Mouse (Mus musculus): ENCODE results near the gene Ncam1.

Gene Ncam1

DNA sequence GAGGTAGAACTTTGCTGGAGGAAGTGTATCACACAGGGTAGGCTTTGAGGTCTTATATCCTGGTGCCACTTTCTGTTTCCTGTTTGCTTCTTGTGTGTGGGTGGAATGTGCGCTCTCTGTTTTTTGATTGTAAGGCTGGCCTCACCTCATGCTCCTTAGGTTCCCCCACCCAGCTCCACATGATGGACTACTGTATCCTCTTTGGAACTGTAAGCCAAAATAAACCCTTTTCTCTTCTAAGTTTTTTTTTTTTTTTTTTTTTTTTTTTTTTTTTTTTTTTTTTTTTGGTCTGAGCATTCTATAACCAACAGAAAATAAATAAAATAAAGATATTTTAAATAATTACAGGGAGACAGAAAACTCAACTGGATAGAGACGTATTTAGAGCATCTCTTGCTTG lies 239.8 kb downstream of the Ncam1 start:
- ChIA-PET CTCF (interaction anchor here in 2 of 4 experiments (0.6 to 1.5 kb wide), 4 partner anchors 11 to 30 kb away, joined by 3 to 10 read pairs (median 6); no protein-coding TSS in a partner anchor), POLR2A (interaction anchor here in 1 of 4 experiments (0.7 kb wide), 1 partner anchor 548 kb away, joined by 4 read pairs; no protein-coding TSS in a partner anchor)

DNA sequence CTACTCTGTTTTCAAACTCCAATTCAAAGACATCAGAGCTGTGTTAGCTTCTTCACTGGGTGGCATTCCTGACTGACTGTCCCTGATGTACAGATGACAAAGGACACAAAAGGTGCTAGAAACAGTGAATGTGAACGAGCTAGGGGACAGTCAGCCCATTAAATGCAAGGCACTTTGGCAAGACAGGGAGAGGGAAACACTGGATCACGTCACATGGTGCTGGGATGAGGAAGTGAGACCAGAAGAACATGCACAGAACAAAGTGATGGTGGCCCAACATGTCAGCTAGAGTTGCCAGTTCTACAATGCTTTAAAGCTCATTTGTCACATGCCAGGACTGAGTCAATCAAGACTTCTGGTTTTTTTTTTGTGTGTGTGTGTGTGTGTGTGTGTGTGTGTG lies 247.4 kb downstream of the Ncam1 start:
- ChIA-PET POLR2A (interaction anchor here in 3 of 4 experiments (0.6 to 3.4 kb wide), 6 partner anchors 15 to 784 kb away, joined by 3 to 8 read pairs (median 3); no protein-coding TSS in a partner anchor), CTCF (interaction anchor here in 1 of 4 experiments (0.7 kb wide), 1 partner anchor 422 kb away, joined by 4 read pairs; no protein-coding TSS in a partner anchor)

DNA sequence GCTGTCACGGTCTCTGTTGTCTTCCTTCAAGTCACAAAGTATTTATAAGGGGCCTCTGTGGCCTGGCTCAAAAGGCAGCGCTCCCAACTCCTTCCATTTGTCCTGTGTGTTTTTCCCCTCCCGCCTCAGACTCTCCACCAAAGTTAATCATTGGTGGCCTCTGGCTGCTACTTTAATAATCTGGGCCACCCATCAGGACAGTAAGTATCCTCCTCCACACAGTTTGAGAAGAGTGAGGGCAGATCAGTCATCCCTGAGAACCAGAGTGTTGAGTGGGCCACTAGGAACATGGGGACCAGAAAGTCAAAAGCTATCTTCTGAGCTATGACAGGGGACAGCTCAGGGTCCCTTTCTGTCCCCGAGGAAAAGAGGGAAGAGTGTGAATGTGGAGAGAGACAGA lies 256.1 kb downstream of the Ncam1 start:
- CTCF ChIA-PET = interaction anchor here in 1 of 4 experiments (0.6 to 0.7 kb wide), 2 partner anchors 13 to 444 kb away, joined by 3 read pairs; no protein-coding TSS in a partner anchor
- POLR2A ChIA-PET = interaction anchor here in 1 of 4 experiments (0.9 kb wide), 1 partner anchor 13 kb away, joined by 3 read pairs; no protein-coding TSS in a partner anchor

DNA sequence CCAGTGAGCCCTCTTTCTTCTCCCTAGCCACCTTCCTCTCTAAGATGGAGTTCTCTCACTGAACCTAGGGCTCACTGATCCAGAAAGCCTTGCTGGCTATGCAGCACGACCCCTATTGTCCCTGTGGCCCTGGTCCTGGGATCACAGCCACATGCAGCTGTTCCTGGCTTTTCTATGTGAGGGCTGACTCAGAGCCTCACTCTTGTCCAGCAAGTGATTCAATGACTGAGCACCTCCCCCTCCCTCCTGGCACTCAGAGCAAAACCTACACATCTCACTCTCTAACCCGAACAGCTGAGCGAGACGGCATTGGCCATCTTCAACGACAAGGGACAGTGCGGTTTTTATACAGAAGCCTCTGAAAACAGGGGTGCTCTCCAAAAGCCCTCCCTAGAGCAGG lies 260.9 kb downstream of the Ncam1 start:
- CTCF ChIA-PET = interaction anchor here in 1 of 4 experiments (0.5 to 0.6 kb wide), 2 partner anchors 129 to 234 kb away, joined by 3 read pairs; no protein-coding TSS in a partner anchor
- POLR2A ChIA-PET = interaction anchor here in 2 of 4 experiments (1.0 to 1.4 kb wide), 2 partner anchors 9 to 533 kb away, joined by 3 to 4 read pairs; no protein-coding TSS in a partner anchor

DNA sequence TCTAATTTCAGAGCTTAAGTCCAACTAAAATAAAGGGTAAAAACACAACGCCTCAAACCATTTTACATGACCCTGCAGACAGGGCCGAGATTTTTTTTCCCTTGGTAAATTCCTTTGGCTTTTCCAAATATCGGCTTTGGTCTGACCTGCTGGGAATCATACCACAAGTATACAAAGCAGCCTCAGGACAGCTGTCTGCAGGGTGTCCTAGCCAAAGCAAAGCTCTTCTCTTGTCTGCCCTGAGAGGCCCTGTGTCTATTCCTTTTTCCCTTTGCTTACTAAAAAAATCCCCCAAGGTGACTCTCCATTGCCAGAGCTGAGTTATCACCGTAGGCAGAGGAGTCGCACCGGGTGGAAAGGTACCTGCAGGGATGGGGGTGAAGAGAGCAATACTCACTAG lies 262.1 kb downstream of the Ncam1 start:
- ChIA-PET CTCF (interaction anchor here in 1 of 4 experiments (0.6 kb wide), 1 partner anchor 152 kb away, joined by 4 read pairs; no protein-coding TSS in a partner anchor), POLR2A (interaction anchor here in 3 of 4 experiments (0.5 to 1.4 kb wide), 4 partner anchors 8 to 137 kb away, joined by 3 to 7 read pairs (median 4); no protein-coding TSS in a partner anchor)

DNA sequence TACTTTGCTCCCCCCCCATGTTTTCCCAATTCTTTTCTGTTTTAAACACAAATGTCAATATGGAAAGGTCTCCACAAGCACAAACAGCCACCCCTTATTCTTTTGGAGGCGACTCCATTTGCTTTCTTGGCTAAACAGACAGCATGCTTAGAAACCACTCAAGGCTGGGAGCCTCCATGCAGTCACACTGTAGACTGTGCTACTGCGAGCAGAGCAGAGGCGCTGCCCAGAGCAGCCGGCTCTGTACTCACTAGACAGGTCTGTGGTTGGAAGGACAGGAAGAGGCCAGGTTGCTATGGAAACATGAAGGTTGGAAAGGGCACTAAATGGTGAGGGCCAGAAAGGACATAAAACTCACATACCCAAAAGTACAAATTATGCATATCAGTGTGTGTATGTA lies 263.8 kb downstream of the Ncam1 start:
- ChIA-PET POLR2A (interaction anchor here in 1 of 4 experiments (1.3 kb wide), 1 partner anchor 264 kb away, joined by 4 read pairs; the partner anchor contains the start of gene Ncam1), CTCF (interaction anchor here in 1 of 4 experiments (0.6 kb wide), 1 partner anchor 1097 kb away, joined by 3 read pairs; no protein-coding TSS in a partner anchor)

DNA sequence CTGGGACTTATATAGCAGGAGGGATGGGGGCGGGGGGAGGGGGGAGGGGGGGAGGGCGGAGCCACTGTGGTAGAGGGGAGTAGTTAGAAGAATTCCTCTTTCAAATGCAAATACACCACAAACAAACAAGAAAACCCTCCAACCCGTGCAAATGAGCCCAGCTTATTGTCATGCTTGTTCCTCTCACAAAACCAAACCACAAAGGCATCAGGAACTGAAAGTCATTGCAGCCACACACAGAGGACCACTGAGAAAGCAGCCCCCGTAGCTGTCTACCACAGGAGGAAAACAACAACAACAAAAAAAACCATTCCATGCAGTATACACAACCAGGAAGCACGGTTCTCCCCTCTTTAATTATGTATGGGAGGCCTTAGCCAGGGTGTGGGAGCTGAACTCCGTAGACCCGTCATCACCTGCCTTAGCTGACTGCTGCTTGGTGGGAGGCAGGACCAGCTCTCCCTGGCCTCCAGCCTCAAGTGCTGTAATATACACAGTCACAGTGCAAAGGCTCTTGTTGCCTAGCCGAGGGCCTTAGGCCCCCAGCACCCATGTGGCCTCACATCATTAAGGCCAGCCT lies 264.7 kb downstream of the Ncam1 start:
- CTCF ChIA-PET = interaction anchor here (0.5 to 1.4 kb wide), 12 partner anchors 25 to 1194 kb away, joined by 3 to 10 read pairs (median 3); partner anchors contain the start of gene Pts (in 1 of the 4)
- POLR2A ChIA-PET = interaction anchor here (0.6 to 1.7 kb wide), 22 partner anchors 11 to 994 kb away, joined by 3 to 15 read pairs (median 3); partner anchors contain the start of genes Drd2 (in 1 of the 4), Ncam1 (in 1 of the 4), Pts (in 1 of the 4) and Ttc12 (in 1 of the 4)

DNA sequence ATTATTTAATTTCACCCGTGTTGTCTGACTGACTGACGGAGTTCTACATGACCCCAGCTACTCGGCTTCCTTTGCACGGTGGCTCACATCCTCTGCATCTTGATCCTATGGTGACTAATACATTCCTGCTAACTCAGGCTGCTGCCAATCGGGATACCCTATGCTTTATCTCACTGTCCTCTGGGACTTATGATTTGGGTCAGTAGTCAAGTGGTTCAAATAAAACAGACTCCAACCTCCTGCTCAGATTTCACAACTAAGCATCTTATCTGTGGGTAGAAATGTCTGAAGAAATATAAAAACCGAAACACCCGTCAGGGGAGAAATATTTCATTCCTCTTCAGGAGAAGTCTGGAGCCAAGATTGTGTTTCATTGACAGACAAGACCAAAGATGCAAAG lies 265.3 kb downstream of the Ncam1 start:
- CTCF ChIA-PET = interaction anchor here in 2 of 4 experiments (0.6 to 1.4 kb wide), 5 partner anchors 26 to 995 kb away, joined by 3 to 10 read pairs (median 5); partner anchors contain the start of gene Pts (in 1 of the 2)
- POLR2A ChIA-PET = interaction anchor here in 3 of 4 experiments (0.6 to 1.7 kb wide), 16 partner anchors 11 to 995 kb away, joined by 3 to 15 read pairs (median 3); partner anchors contain the start of genes Drd2 (in 1 of the 3), Ncam1 (in 1 of the 3), Pts (in 1 of the 3) and Ttc12 (in 1 of the 3)

DNA sequence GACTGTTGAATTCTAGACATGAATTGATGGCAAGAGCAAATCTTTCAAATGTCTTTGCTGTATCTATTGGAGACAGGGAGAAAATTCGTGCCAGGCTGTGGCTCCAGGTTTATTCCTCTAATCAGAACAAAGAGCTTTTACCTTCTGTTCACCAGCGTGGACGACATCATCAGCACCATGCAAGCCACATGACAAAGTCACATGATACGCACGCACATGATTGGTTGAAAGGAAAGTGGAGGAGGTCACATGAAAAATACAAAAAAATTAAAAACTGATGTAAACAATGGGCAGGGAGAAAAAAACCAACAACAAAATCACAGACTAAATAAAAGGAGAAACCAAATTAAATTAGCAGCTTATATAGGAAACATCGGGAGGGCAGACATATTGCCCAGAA lies 266.9 kb downstream of the Ncam1 start:
- ChIA-PET POLR2A (no interaction called here), CTCF (no interaction called here)

DNA sequence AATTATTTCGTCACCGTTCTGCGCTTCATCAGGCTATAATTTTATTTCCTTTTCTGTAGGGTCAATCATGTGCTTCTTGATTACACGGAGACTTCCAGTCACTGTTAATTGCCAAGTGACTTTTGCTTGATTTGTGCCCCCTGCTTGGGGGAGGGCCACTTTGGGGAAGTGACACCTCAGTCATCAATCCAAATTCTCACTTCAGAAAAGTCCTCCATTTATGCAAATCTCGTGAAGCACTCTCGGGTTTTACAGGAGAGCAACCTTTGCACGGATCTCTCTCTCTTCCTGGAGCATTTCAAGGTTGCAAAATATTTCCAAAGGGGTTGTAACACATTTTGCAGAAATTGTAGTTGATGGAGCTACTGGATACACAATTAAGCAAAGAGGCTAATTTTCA lies 267.5 kb downstream of the Ncam1 start:
- ChIA-PET POLR2A (interaction anchor here in 1 of 4 experiments (1.0 kb wide), 1 partner anchor 39 kb away, joined by 3 read pairs; no protein-coding TSS in a partner anchor), CTCF (interaction anchor here in 1 of 4 experiments (0.6 kb wide), 1 partner anchor 1220 kb away, joined by 3 read pairs; no protein-coding TSS in a partner anchor)

DNA sequence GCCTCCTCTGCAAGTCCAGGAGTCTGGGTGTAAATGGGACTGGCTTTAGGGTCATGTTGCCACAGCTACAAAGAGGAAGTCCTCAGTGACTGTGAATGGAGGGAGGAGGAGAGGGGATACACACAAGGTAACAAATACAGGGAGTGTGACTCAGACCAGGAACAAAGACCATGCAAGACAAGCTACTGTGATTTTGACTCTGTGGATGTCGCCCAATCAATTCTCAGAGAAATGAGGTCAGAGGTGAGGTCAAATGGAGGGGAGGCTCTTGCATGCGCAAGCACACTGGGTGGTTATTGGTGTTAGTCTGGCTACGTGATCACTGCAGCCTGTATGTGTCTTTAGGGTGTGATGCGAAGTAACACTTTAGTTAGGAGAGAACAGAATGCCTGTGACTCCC lies 268.0 kb downstream of the Ncam1 start:
- POLR2A ChIA-PET = interaction anchor here in 1 of 4 experiments (1.0 kb wide), 1 partner anchor 40 kb away, joined by 3 read pairs; no protein-coding TSS in a partner anchor

DNA sequence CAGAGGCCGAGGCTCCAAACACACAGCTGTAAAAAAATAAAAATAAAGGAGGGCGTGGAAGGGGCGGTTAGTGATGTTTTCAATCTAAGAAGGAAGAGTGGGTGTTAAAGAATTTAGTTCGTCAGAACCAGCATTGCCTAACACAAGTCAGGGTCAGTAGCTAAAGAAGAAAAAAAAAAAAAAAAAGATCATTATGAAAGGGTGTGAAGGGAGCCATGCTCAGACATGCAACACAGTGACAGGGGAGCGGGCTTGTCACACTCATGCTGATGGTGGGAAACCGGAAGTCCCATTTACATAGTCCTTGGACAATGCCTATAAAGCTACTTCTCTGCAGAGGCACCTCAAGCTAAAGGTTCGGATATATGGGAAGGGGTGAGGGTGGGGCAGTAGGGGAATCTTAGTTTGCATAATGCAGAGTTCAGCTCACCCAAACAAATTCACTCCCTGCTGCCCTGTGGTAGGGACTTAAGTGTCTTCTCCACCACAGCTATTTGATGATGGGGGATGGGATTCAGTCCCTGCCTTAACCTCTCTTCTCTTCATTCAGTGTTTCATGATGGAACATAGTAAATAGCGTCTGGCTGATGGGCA lies 269.3 kb downstream of the Ncam1 start:
- CTCF ChIA-PET = interaction anchor here in 3 of 4 experiments (0.6 to 2.0 kb wide), 14 partner anchors 10 to 999 kb away, joined by 3 to 5 read pairs (median 3); partner anchors contain the start of gene Pts (in 1 of the 3)
- POLR2A ChIA-PET = interaction anchor here in 3 of 4 experiments (0.5 to 1.6 kb wide), 13 partner anchors 8 to 1164 kb away, joined by 3 to 6 read pairs (median 3); no protein-coding TSS in a partner anchor

More for the DNA sequence above, 268.0 kb downstream of the Ncam1 start:
- CTCF ChIA-PET = interaction anchor here in 1 of 4 experiments (0.6 kb wide), 1 partner anchor 1220 kb away, joined by 3 read pairs; no protein-coding TSS in a partner anchor

DNA sequence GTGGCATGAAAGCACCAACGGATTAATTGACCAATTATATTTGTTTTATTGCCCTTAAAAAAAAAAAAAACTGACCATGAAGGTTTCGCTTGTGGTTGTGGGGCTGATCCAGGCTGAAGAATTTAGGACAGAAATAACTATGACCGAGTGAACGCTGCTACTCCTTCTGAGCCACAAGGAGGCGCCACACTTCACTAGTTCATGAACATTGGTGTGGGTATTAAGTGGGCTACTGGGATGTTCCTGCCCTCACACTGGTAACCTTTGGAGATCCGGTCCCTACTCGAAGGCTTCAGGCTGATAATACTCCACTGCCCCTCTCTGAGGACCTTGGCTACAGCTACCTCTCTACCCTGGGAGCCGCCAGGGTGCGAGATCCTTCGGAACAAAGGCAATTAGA lies 269.8 kb downstream of the Ncam1 start:
- CTCF ChIA-PET = interaction anchor here in 3 of 4 experiments (0.6 to 2.0 kb wide), 13 partner anchors 11 to 999 kb away, joined by 3 to 5 read pairs (median 3); partner anchors contain the start of gene Pts (in 1 of the 3)

DNA sequence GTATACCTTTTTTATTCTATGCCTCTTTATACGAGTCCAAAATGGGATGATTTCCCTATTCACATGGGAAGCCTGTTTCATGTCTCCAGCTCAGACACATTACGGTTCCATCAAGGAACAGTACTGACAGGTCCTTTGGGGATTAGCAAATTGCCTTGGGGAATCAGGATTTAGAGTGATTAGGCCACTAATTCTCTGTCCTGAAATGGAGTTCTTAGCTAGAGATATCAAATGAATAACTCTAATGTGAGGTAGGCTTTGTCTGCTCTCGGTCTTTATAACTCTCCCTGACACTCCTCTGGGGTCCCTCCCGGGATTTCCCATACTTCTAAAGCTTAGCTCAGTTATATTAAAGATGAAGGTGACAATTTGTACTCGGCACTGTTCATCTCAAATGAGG lies 270.7 kb downstream of the Ncam1 start:
- ChIA-PET POLR2A (interaction anchor here in 1 of 4 experiments (1.5 kb wide), 1 partner anchor 9 kb away, joined by 4 read pairs; no protein-coding TSS in a partner anchor), CTCF (interaction anchor here in 2 of 4 experiments (1.0 to 2.0 kb wide), 2 partner anchors 43 to 916 kb away, joined by 3 to 4 read pairs; no protein-coding TSS in a partner anchor)

More for the DNA sequence above, 269.8 kb downstream of the Ncam1 start:
- POLR2A ChIA-PET = interaction anchor here in 3 of 4 experiments (0.5 to 1.6 kb wide), 12 partner anchors 8 to 1348 kb away, joined by 3 to 6 read pairs (median 4); no protein-coding TSS in a partner anchor

DNA sequence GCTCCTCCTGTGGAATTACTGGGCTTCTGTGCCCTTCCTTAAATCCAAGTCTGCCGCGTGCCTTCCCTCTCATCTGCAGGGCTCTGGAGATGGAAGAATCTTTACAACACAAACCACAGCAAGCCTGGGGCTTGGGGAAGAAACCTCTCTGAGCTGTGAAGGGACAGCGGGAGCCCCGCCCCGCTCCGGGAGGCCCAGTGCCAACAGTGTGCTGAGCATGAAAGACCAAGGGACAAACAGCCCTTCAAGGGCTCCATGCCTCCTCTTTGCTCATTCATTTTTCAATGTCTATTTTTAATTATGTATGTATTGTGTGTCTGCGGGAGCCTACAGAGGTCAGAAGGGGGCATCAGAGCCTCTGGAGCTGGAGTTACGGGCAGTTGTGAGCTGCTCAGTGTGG lies 271.4 kb downstream of the Ncam1 start:
- POLR2A ChIA-PET = no interaction called here

DNA sequence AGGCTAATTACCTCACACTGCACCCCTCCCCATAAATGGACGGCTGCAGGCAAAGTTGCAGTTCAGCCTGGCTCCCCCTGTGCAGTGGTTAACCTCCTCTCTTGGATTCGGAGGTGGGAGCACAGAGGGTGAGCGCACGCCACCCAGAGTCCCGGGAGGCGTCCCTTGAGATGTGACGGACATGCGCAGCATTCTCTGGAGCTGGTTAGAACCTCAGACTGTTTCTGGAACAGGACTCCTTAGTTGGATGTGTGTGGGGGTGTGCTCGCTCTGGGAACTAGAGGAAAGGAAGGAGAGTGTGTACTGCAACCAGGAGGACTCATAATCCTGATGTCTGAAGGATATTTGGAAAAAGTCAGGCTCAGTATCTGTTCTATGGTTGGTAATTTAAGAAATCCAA lies 274.0 kb downstream of the Ncam1 start:
- ChIA-PET POLR2A (no interaction called here), CTCF (no interaction called here)

More for the DNA sequence above, 271.4 kb downstream of the Ncam1 start:
- CTCF ChIA-PET = interaction anchor here in 1 of 4 experiments (1.0 kb wide), 1 partner anchor 43 kb away, joined by 3 read pairs; no protein-coding TSS in a partner anchor

DNA sequence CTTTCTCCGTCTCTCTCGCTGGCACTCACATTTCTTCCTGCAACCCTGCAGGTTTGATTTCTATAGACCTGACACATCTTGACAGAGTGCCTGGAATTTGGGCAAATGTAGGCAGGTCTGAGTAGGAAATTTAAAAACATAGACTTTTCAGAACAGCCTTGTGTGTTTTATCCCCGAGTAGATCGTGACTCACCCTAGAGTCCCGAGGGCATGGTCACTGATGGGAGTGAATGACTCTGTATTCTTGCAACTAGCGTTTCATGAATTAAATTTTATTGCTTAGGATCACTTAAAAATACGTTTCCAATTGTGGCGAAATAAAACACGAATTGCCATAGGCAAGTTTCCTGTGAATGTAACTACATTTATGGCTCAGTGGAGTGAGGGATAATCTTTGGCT lies 274.8 kb downstream of the Ncam1 start:
- ChIA-PET POLR2A (interaction anchor here in 1 of 4 experiments (0.6 kb wide), 1 partner anchor 1381 kb away, joined by 3 read pairs; no protein-coding TSS in a partner anchor), CTCF (no interaction called here)

DNA sequence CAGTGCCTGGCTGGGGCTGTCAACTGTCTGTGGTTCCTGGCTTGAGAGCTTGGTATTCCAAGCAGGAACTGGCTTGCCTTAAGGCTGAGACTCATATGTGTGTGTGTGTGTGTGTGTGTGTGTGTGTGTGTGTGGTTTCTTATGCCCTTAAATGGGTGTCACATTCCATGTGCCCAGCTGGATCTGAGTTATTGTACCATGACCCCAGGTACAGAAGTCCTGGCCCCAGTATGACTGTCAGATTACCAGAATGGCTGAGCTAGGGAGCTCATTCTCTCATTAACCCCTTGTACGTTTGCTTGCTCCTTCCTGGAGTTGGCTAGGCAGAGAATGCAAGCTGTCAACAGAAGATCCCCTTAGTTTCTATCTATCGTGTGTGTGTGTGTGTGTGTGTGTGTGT lies 284.4 kb downstream of the Ncam1 start:
- ChIA-PET POLR2A (interaction anchor here in 2 of 4 experiments (0.6 kb wide), 3 partner anchors 19 to 129 kb away, joined by 3 read pairs; no protein-coding TSS in a partner anchor), CTCF (no interaction called here)

All from embryonic stem cell, embryonic (primary cell).